Comparison of ENCODE assay signal across 34 mouse cellular contexts in genomic region chr5:110776141-110776540, GRCm38 (mm10).
"Had no signal": no experiment of that assay in that cellular context is flagged by ENCODE, and none has a peak within 500 bp of the region (broad histone marks: within the 10 kb centered on the region; RNA-seq: fewer than 3 reads in every experiment).

No protein-coding gene starts in this region.

- H3K4me3 ChIP-seq: heart, embryonic 10.5 days; heart, embryonic 12.5 days; heart, embryonic 13.5 days; heart, embryonic 15.5 days; hindbrain, embryonic 10.5 days; hindbrain, embryonic 12.5 days; hindbrain, embryonic 13.5 days; hindbrain, embryonic 15.5 days; intestine, embryonic 15.5 days; kidney, embryonic 15.5 days; layer of hippocampus, adult 2 months had no signal

- H3K9ac ChIP-seq: heart, embryonic 12.5 days; heart, embryonic 13.5 days; heart, embryonic 15.5 days; hindbrain, embryonic 12.5 days; hindbrain, embryonic 13.5 days; hindbrain, embryonic 14.5 days; hindbrain, embryonic 15.5 days; intestine, embryonic 15.5 days; kidney, embryonic 15.5 days had no signal

- H3K27ac ChIP-seq: heart, embryonic 10.5 days; heart, embryonic 13.5 days; heart, embryonic 15.5 days; hindbrain, embryonic 10.5 days; hindbrain, embryonic 12.5 days; hindbrain, embryonic 13.5 days; hindbrain, embryonic 14.5 days; hindbrain, embryonic 15.5 days; hindbrain, postnatal 0 days; intestine, embryonic 15.5 days; kidney, embryonic 15.5 days; kidney, postnatal 0 days; layer of hippocampus, adult 2 months had no signal

- DNase-seq: heart, postnatal 14 days; heart, postnatal 36 days; heart, postnatal 4 days; kidney, adult 11 months; kidney, adult 18-20 months; kidney, adult 2 months; kidney, adult 8-10 months; kidney, adult 9 months; kidney, postnatal 10 days; kidney, postnatal 14 days; kidney, postnatal 25 days; kidney, postnatal 36 days; kidney, postnatal 4 days; layer of hippocampus, adult 9-11 months; layer of hippocampus, postnatal 36 days had no signal

- ATAC-seq: hindbrain, embryonic 16.5 days; hindbrain, postnatal 0 days; inflammation-experienced regulatory T-cells, adult 6 months; intestine, embryonic 15.5 days; intestine, embryonic 16.5 days; intestine, postnatal 0 days had no signal

- H3K9me3 ChIP-seq: heart, embryonic 10.5 days; heart, embryonic 12.5 days; heart, embryonic 13.5 days; heart, embryonic 15.5 days; hindbrain, embryonic 10.5 days; hindbrain, embryonic 12.5 days; hindbrain, embryonic 13.5 days; hindbrain, embryonic 15.5 days; intestine, embryonic 15.5 days; kidney, embryonic 15.5 days had no signal

- H3K4me2 ChIP-seq: heart, embryonic 11.5 days; heart, embryonic 12.5 days; heart, embryonic 13.5 days; heart, embryonic 15.5 days; hindbrain, embryonic 12.5 days; hindbrain, embryonic 13.5 days; hindbrain, embryonic 14.5 days; hindbrain, embryonic 15.5 days; intestine, embryonic 15.5 days; kidney, embryonic 15.5 days had no signal

- H3K27me3 ChIP-seq: heart, embryonic 12.5 days; heart, embryonic 13.5 days; heart, embryonic 15.5 days; hindbrain, embryonic 12.5 days; hindbrain, embryonic 13.5 days; hindbrain, embryonic 15.5 days; intestine, embryonic 15.5 days; kidney, embryonic 15.5 days had no signal
